Mouse (Mus musculus): ENCODE data around the gene Slc38a8.

Gene Slc38a8

GRCm38 (mm10) chr8:119438876-119439275 is 62.6 kb downstream of the Slc38a8 start:
- no peak for DNase-seq (ENCODE audit: low spot score in 2 of 2)

GRCm38 (mm10) chr8:119437506-119437905 is 64.0 kb downstream of the Slc38a8 start:
- DNase-seq (ENCODE audit: low spot score in 2 of 2): no peak

- DNase-seq (ENCODE audit: low spot score in 2 of 2): no peak
Observed at GRCm38 (mm10) chr8:119436933-119437332, 64.6 kb downstream of the Slc38a8 start.

- no peak for DNase-seq (ENCODE audit: low spot score in 2 of 2)
Observed at GRCm38 (mm10) chr8:119436331-119436730, 65.2 kb downstream of the Slc38a8 start.

GRCm38 (mm10) chr8:119435527-119435926 is 66.0 kb downstream of the Slc38a8 start:
- DNase-seq (ENCODE audit: low spot score in 2 of 2): no peak

GRCm38 (mm10) chr8:119434569-119434968 is 66.9 kb downstream of the Slc38a8 start:
- DNase-seq (ENCODE audit: low spot score in 2 of 2): no peak

GRCm38 (mm10) chr8:119433582-119434174 is 67.8 kb downstream of the Slc38a8 start, which contains the start of gene Osgin1:
TSS of gene Osgin1 (plus strand) at chr8:119434124.
- DNase-seq (ENCODE audit: low spot score in 2 of 2): no peak

GRCm38 (mm10) chr8:119432372-119432771 is 69.1 kb downstream of the Slc38a8 start:
- no peak for DNase-seq (ENCODE audit: low spot score in 2 of 2)

- no peak for DNase-seq (ENCODE audit: low spot score in 2 of 2)
Observed at GRCm38 (mm10) chr8:119430690-119431089, 70.8 kb downstream of the Slc38a8 start.

GRCm38 (mm10) chr8:119430250-119430649 is 71.2 kb downstream of the Slc38a8 start:
- DNase-seq (ENCODE audit: low spot score in 2 of 2): no peak

Measured in frontal cortex, postnatal 25 days (tissue).